In genomic region chr5:96995791-96996190, GRCm38 (mm10) we compare ENCODE assay signal across 13 mouse cellular contexts. TPM values are rescaled to one million over a fixed set of nuclear protein-coding genes. Genes with fewer than 3 reads are reported as not detected.
DNase-seq lines count a peak whose midpoint lies in the region; ATAC-seq and TF ChIP-seq lines count a peak whose summit lies in the region.
"Had no signal": no experiment of that assay in that cellular context is flagged by ENCODE, and none has a peak within 500 bp of the region (broad histone marks: within the 10 kb centered on the region; RNA-seq: fewer than 3 reads in every experiment).

No protein-coding gene starts in this region.

- 81% methylated on average over 5 of the region's 5 CpGs for WGBS in heart, embryonic 16.5 days

- no peak overlapping the region for H3K4me3 ChIP-seq in heart, embryonic 16.5 days (ENCODE audit: low read length)
- peak overlapping the region; percentile 30; the same call in 1 of the 2 replicates for H3K4me3 ChIP-seq in testis, adult 2 months (ENCODE audit: control insufficient read depth, low read depth, low read length)
- H3K4me3 ChIP-seq in embryonic fibroblast, embryonic 13.5 days (ENCODE audit: insufficient read depth, low read length) = no peak overlapping the region

- no peak overlapping the region for H3K9ac ChIP-seq in heart, embryonic 16.5 days (ENCODE audit: low read length)

- 0 out of 2 replicates have a peak overlapping the region, but pooled peaks have one; percentile 9 for H3K27ac ChIP-seq in heart, embryonic 16.5 days (ENCODE audit: low read length)
- H3K27ac ChIP-seq in testis, adult 2 months (ENCODE audit: control insufficient read depth, insufficient read depth, low read depth, low read length) = no peak overlapping the region
- H3K27ac ChIP-seq in embryonic fibroblast, embryonic 13.5 days (ENCODE audit: insufficient read depth, low read length) = peak overlapping the region; percentile 72
- H3K27ac ChIP-seq: neural tube, embryonic 12.5 days had no signal

- no peak for TF ChIP-seq POLR2A in testis, adult 2 months (IDR thresholded peaks at IDR 0.05; ENCODE audit: control insufficient read depth, low read depth, low read length)
- TF ChIP-seq POLR2A in embryonic fibroblast, embryonic 13.5 days (IDR thresholded peaks at IDR 0.05; ENCODE audit: low read depth, low read length) = peak; percentile 46; the same call in 1 of the 2 replicates

- H3K4me2 ChIP-seq in heart, embryonic 16.5 days (ENCODE audit: low read depth, low read length) = no peak overlapping the region

- H3K9me3 ChIP-seq in heart, embryonic 16.5 days (replicated peaks; ENCODE audit: control insufficient read depth, low read length) = no peaks in the 10 kb centered on the region
- H3K9me3 ChIP-seq: lung, embryonic 15.5 days; neural tube, embryonic 12.5 days; stomach, embryonic 15.5 days had no signal

- H3K27me3 ChIP-seq in heart, embryonic 16.5 days (ENCODE audit: control insufficient read depth, insufficient read depth, low read length) = no peaks in the 10 kb centered on the region
- no peaks in the 10 kb centered on the region for H3K27me3 ChIP-seq in testis, adult 2 months (ENCODE audit: control insufficient read depth, insufficient read depth, low read length)
- H3K27me3 ChIP-seq: lung, embryonic 15.5 days; neural tube, embryonic 12.5 days; stomach, embryonic 15.5 days had no signal

- H3K36me3 ChIP-seq in heart, embryonic 16.5 days (ENCODE audit: control insufficient read depth, insufficient read depth) = no peaks in the 10 kb centered on the region
- H3K36me3 ChIP-seq in testis, adult 2 months (ENCODE audit: control insufficient read depth, insufficient read depth, low read length) = no peaks in the 10 kb centered on the region
- H3K36me3 ChIP-seq: lung, embryonic 15.5 days; neural tube, embryonic 12.5 days; stomach, embryonic 15.5 days had no signal

- no peak for TF ChIP-seq CTCF in testis, adult 2 months (IDR thresholded peaks at IDR 0.05; ENCODE audit: control insufficient read depth, insufficient read depth, insufficient replicate concordance, low read depth, low read length)
- TF ChIP-seq CTCF in embryonic fibroblast, embryonic 13.5 days (IDR thresholded peaks at IDR 0.05; ENCODE audit: borderline replicate concordance, insufficient read depth, low read length) = no peak

- ATAC-seq in heart, embryonic 16.5 days (replicated peaks; ENCODE audit: extremely low read depth, insufficient read depth, low FRiP score) = no peak
- ATAC-seq: forebrain, embryonic 16.5 days had no signal

- intact Hi-C loops in heart, postnatal 25 days (cut with DNase I) = loop anchor here (5.0 kb wide), 3 partner anchors 73 to 117 kb away; partner anchors contain the start of gene Paqr3

- peaks cover 11% of the 10 kb centered on the region for H3K4me1 ChIP-seq in heart, embryonic 16.5 days (ENCODE audit: control insufficient read depth, insufficient read depth, low read length)
- H3K4me1 ChIP-seq in testis, adult 2 months (ENCODE audit: control insufficient read depth, insufficient read depth, low read length) = peaks cover 5% of the 10 kb centered on the region
- H3K4me1 ChIP-seq in embryonic fibroblast, embryonic 13.5 days (ENCODE audit: control insufficient read depth, insufficient read depth, low read length) = peaks cover 14% of the 10 kb centered on the region

- no peak for DNase-seq in heart, postnatal 25 days (ENCODE audit: low spot score)
- no peak for DNase-seq in testis, postnatal 10 days (ENCODE audit: low spot score)
- DNase-seq in T-cell, adult 2 months (ENCODE audit: low spot score) = no peak
- DNase-seq in thymus, postnatal 4 days = no peak
- DNase-seq: heart, postnatal 14 days; kidney, adult 11 months had no signal

RNA-seq across cellular contexts. Expression of gene Bmp2k, which starts 1.7 kb away (rescaled TPM):
- 6.6 and 7.4 TPM in 2 replicates for polyA plus RNA-seq in heart, embryonic 16.5 days (2015; fragmentation: Nextera tagmentation; extraction: Ambion mirVana)
- total RNA-seq in heart, postnatal 25 days (2021) = 10 to 100 TPM in 1 of 2 experiments, 1 to 10 TPM in 1; 8.4 to 10.4 TPM
- polyA plus RNA-seq in testis, adult 2 months (2012; rRNA removed) = 5.9 and 6.6 TPM in 2 replicates
- 13.5 and 13.6 TPM in 2 replicates for polyA plus RNA-seq in embryonic fibroblast, embryonic 13.5 days (2011; ENCODE audit: insufficient read length, low read depth, missing spikeins)
